Mouse (Mus musculus) lung, adult 18-20 months (tissue): ENCODE measurements at regions not wholly inside any gene's neighbourhood (a gene's known extent, or its start where the extent isn't known, plus 50 kb on each side); places are given as distances from the start of the nearest gene placed in this dataset.

Source experiments
- DNase-seq, 2 experiments: peaks; one replicate each; pipeline ENCODE4 v3.0.0; 2022; ENCODE audit warnings: mixed read lengths in 2 of 2

GRCm38 (mm10) chr13:85430040-85430439 lies 141.1 kb upstream of the Rasa1 start:
- peak in 1 of 2 experiments; percentile 5 for DNase-seq

GRCm38 (mm10) chr13:85418671-85419070 lies 129.7 kb upstream of the Rasa1 start:
- no peak for DNase-seq

- no peak for DNase-seq
Observed at GRCm38 (mm10) chr13:85414951-85415350, 126.0 kb upstream of the Rasa1 start.

- DNase-seq = no peak
Observed at GRCm38 (mm10) chr13:85411327-85411726, 122.4 kb upstream of the Rasa1 start.

- DNase-seq = no peak
Observed at GRCm38 (mm10) chr13:85398834-85399233, 109.9 kb upstream of the Rasa1 start.

GRCm38 (mm10) chr13:85376338-85376998 lies 87.5 kb upstream of the Rasa1 start:
- peak in 1 of 2 experiments; percentile 7 for DNase-seq

GRCm38 (mm10) chr13:85359621-85360020 lies 70.7 kb upstream of the Rasa1 start:
- DNase-seq = no peak

GRCm38 (mm10) chr13:85359143-85359542 lies 70.2 kb upstream of the Rasa1 start:
- DNase-seq = no peak

- DNase-seq = no peak
Observed at GRCm38 (mm10) chr13:85352061-85352460, 63.1 kb upstream of the Rasa1 start.
